ENCODE assay signal across 12 mouse cellular contexts in the genomic region with DNA sequence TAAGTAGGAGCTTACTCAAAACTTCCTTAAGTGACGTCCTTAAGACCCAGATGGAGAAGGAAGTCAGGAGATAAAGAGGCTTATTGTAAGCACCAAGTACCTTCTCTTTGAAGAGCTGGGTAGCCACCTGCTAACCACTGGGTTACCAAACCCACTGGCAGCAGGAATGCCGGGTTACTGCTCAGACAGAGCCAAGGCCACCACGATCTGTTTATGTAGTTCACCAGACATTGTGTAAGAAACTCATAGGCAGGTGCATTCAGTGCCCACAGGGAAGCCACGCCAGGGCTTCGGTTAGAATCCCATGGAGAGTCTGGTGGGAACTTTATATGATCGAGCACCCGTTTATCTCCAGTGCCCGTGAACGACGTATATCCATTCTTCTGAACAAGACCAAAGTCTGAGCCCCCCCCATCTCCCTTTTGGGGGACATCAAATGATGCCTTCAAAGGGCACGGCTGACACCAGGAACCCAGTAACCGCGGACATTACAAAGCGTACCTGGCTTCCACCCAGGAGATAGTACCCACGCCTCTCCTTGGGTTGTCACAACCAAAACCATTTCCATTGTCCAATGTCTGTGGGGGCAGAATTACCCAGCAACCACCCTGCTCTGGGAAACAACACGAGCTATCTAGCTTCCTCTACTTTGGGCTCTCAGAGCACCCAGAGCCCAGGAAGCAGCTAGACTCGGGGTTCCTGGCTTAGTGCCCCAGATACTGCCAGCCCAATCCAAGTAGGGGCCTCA. TPM values are rescaled to one million over a fixed set of nuclear protein-coding genes. Genes with fewer than 3 reads are reported as not detected.
DNase-seq lines count a peak whose midpoint lies in the region; ATAC-seq and TF ChIP-seq lines count a peak whose summit lies in the region.
"Had no signal": no experiment of that assay in that cellular context is flagged by ENCODE, and none has a peak within 500 bp of the region (broad histone marks: within the 10 kb centered on the region; RNA-seq: fewer than 3 reads in every experiment).

No protein-coding gene starts in this region.

- H3K4me2 ChIP-seq in hindbrain, embryonic 15.5 days = no peak overlapping the region
- H3K4me2 ChIP-seq: heart, embryonic 12.5 days; intestine, embryonic 15.5 days had no signal

- H3K4me1 ChIP-seq in hindbrain, embryonic 15.5 days (replicated peaks) = peaks cover 42% of the 10 kb centered on the region

- no peak overlapping the region for H3K4me3 ChIP-seq in layer of hippocampus, adult 2 months
- H3K4me3 ChIP-seq in hindbrain, embryonic 15.5 days = no peak overlapping the region
- H3K4me3 ChIP-seq: heart, embryonic 12.5 days; intestine, embryonic 15.5 days; megakaryocyte, embryonic 14.5 days had no signal

- H3K27ac ChIP-seq in layer of hippocampus, adult 2 months = peak overlapping the region; percentile 69; the same call in 1 of the 2 replicates
- H3K27ac ChIP-seq in hindbrain, embryonic 15.5 days (replicated peaks) = peak overlapping the region; percentile 30; the same call in 1 of the 2 replicates
- H3K27ac ChIP-seq: intestine, embryonic 15.5 days had no signal

- no peak for DNase-seq in layer of hippocampus, adult 2 months (ENCODE audit: low spot score in 2 of 2)
- no peak for DNase-seq in layer of hippocampus, postnatal 25 days (ENCODE audit: extremely low spot score in 1 of 2, low spot score in 1 of 2)
- no peak for DNase-seq in Patski (ENCODE audit: low read depth, low spot score)
- DNase-seq in fat pad, adult 2 months (ENCODE audit: extremely low read depth, low read depth, low spot score) = peak; percentile 80
- no peak for DNase-seq in adrenal gland, adult 2 months
- DNase-seq in heart, postnatal 36 days = no peak
- no peak for DNase-seq in Muller cell, postnatal 12 days (ENCODE audit: inconsistent ontology term)
- DNase-seq: thymus, adult 18-20 months had no signal

- WGBS in hindbrain, embryonic 15.5 days = 86% methylated on average over 17 of the region's 17 CpGs

- no peaks in the 10 kb centered on the region for H3K9me3 ChIP-seq in hindbrain, embryonic 15.5 days
- H3K9me3 ChIP-seq: intestine, embryonic 15.5 days; megakaryocyte, embryonic 14.5 days had no signal

- peak; percentile 15 for ATAC-seq in Patski
- no peak for ATAC-seq in hindbrain, embryonic 15.5 days (ENCODE audit: low FRiP score, low read depth)
- ATAC-seq: intestine, embryonic 15.5 days had no signal

- no peak overlapping the region for H3K9ac ChIP-seq in hindbrain, embryonic 15.5 days
- H3K9ac ChIP-seq: heart, embryonic 12.5 days; intestine, embryonic 15.5 days had no signal

- H3K27me3 ChIP-seq in Patski = no peaks in the 10 kb centered on the region
- H3K27me3 ChIP-seq in hindbrain, embryonic 15.5 days = no peaks in the 10 kb centered on the region
- H3K27me3 ChIP-seq: intestine, embryonic 15.5 days had no signal

- no peak for TF ChIP-seq CTCF in layer of hippocampus, adult 2 months (conservative IDR thresholded peaks at IDR 0.05)
- TF ChIP-seq CTCF in Patski (IDR thresholded peaks at IDR 0.05) = no peak

- POLR2A ChIA-PET in Patski (lab: Charles Lee) = interaction anchor here (1.3 to 1.4 kb wide), 2 partner anchors 26 to 42 kb away, joined by 4 to 6 read pairs; partner anchors contain the start of gene Celsr1

- in situ Hi-C loops in Patski (cut with MboI; ENCODE audit: low pct_unique_long_range_greater_than_20kb) = no loop called here

- intact Hi-C loops in heart, postnatal 36 days (cut with DNase I) = no loop called here

- CTCF ChIA-PET in Patski (lab: Charles Lee) = no interaction called here

- H3K36me3 ChIP-seq in hindbrain, embryonic 15.5 days = no peaks in the 10 kb centered on the region
- H3K36me3 ChIP-seq: heart, embryonic 12.5 days; intestine, embryonic 15.5 days had no signal

RNA-seq across cellular contexts. Expression of gene Celsr1, which starts 42.7 kb away (rescaled TPM):
- 1 to 10 TPM; 5.5 to 5.8 TPM for total RNA-seq in layer of hippocampus, adult 2 months (2021)
- 1 to 10 TPM; 4.5 to 6.1 TPM for total RNA-seq in layer of hippocampus, postnatal 25 days (2021)
- 30.8 TPM for polyA plus RNA-seq in Patski (2021)
- polyA plus RNA-seq in hindbrain, embryonic 15.5 days (2015; fragmentation: Nextera tagmentation; extraction: Ambion mirVana) = 1.4 and 1.6 TPM in 2 replicates
- 1 to 10 TPM; 4.7 to 7.7 TPM for total RNA-seq in adrenal gland, adult 2 months (2021)
- 1.2 and 1.8 TPM in 2 replicates for polyA plus RNA-seq in adrenal gland, adult 2 months (2012; rRNA removed)
- total RNA-seq in heart, postnatal 36 days (2021) = 1 to 10 TPM; 6.4 to 7.2 TPM
